Mouse (Mus musculus): ENCODE measurements at regions not wholly inside any gene's neighbourhood (a gene's known extent, or its start where the extent isn't known, plus 50 kb on each side); places are given as distances from the start of the nearest gene placed in this dataset. TPM values are rescaled to one million over a fixed set of nuclear protein-coding genes. Genes with fewer than 3 reads are reported as not detected.

DNA sequence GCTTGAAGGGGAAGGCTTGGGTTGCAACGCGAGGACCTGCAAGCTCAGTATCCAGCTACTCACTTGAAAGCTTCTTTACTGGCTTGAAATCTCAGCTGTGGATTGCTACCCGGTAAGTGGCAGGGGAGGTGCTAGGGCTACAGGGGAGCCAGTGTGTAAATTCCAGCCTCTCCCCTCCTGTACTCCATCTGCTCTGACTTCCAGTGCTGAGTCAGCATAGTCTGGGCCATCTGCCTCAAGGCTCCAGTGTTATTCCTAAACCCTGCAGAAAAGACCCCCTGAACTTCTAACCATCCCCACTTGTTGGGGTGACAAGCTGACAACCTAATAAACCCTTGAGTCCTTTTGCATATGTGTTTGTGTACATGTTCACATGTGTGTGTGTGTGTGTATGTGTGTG, 140.0 kb upstream of the Kcnab2 start:
- no peaks in the 10 kb centered on the region for H3K27me3 ChIP-seq (ENCODE audit: control insufficient read depth, insufficient read depth, low read length)
- no peak overlapping the region for H3K4me3 ChIP-seq (ENCODE audit: low read depth, low read length)
- H3K4me2 ChIP-seq (ENCODE audit: low read depth, severe bottlenecking), result no peak overlapping the region
- no peak overlapping the region for H3K9ac ChIP-seq (ENCODE audit: low read length)
- DNase-seq (ENCODE audit: low spot score) (no peak), ATAC-seq (ENCODE audit: insufficient number of reproducible peaks, low FRiP score, low TSS enrichment, low read depth) (no peak)
- no peaks in the 10 kb centered on the region for H3K4me1 ChIP-seq (ENCODE audit: control insufficient read depth, insufficient read depth, low read length)
- H3K9me3 ChIP-seq (ENCODE audit: control insufficient read depth, low read length), result no peaks in the 10 kb centered on the region
- no peak overlapping the region for H3K27ac ChIP-seq (replicated peaks; ENCODE audit: low read depth, low read length)
- H3K36me3 ChIP-seq (ENCODE audit: control insufficient read depth, insufficient read depth, low read length), result no peaks in the 10 kb centered on the region
- WGBS, result 50% methylated on average over 3 of the region's 3 CpGs

- H3K27ac ChIP-seq (replicated peaks; ENCODE audit: low read depth, low read length), result no peak overlapping the region
- no peak overlapping the region for H3K9ac ChIP-seq (ENCODE audit: low read length)
- DNase-seq (ENCODE audit: low spot score) (no peak), ATAC-seq (ENCODE audit: insufficient number of reproducible peaks, low FRiP score, low TSS enrichment, low read depth) (no peak)
- H3K36me3 ChIP-seq (ENCODE audit: control insufficient read depth, insufficient read depth, low read length), result no peaks in the 10 kb centered on the region
- WGBS, result 93% methylated on average over 2 of the region's 2 CpGs
- H3K4me1 ChIP-seq (ENCODE audit: control insufficient read depth, insufficient read depth, low read length), result no peaks in the 10 kb centered on the region
- no peaks in the 10 kb centered on the region for H3K9me3 ChIP-seq (ENCODE audit: control insufficient read depth, low read length)
- no peak overlapping the region for H3K4me2 ChIP-seq (ENCODE audit: low read depth, severe bottlenecking)
- H3K4me3 ChIP-seq (ENCODE audit: low read depth, low read length), result no peak overlapping the region
- no peaks in the 10 kb centered on the region for H3K27me3 ChIP-seq (ENCODE audit: control insufficient read depth, insufficient read depth, low read length)
Observed at GRCm38 (mm10) chr4:152615155-152615554, 137.5 kb upstream of the Kcnab2 start.

DNA sequence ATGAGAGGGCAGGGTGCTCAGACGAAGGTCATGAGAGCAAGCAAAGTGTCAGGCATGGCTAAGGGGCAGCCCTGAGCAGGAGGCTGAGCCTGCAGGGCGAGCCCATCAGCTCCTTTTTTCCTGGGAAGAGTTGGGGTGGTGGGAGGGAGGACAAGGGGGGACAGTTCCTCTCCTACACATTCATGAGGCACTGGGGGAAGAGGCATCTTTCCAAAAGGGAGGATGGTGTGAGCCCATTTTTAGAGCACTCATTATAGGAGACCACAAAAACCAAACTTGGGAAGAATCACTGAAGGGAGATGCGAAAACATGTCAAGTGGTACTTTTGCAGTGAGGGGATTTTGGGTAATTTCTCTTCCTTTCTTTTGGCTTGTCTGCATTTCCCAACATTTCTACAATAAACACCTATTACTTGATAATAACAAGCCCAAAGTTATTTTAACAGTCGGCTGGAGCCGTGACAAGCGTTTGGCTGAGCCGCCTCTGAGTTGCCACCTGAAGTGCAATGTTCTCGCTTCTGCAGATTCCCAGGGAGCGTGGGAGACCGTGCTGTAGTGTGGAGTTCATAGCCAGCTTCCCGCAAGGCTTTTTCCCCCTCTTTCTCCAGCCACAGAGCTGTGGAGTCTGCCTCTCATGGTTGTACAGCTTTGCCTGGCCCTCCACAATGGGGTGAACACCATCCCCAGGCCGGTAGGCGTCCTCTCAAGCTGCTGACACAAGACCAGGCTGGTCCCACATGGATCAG, 136.9 kb upstream of the Kcnab2 start:
- Histone ChIP-seq H3K9ac (ENCODE audit: low read length) (no peak overlapping the region), H3K9me3 (ENCODE audit: control insufficient read depth, low read length) (no peaks in the 10 kb centered on the region), H3K27ac (replicated peaks; ENCODE audit: low read depth, low read length) (no peak overlapping the region), H3K4me1 (ENCODE audit: control insufficient read depth, insufficient read depth, low read length) (no peaks in the 10 kb centered on the region), H3K36me3 (ENCODE audit: control insufficient read depth, insufficient read depth, low read length) (no peaks in the 10 kb centered on the region), H3K4me2 (ENCODE audit: low read depth, severe bottlenecking) (no peak overlapping the region), H3K4me3 (ENCODE audit: low read depth, low read length) (no peak overlapping the region), H3K27me3 (ENCODE audit: control insufficient read depth, insufficient read depth, low read length) (no peaks in the 10 kb centered on the region)
- WGBS, result 86% methylated on average over 13 of the region's 13 CpGs
- ATAC-seq (ENCODE audit: insufficient number of reproducible peaks, low FRiP score, low TSS enrichment, low read depth) (no peak), DNase-seq (ENCODE audit: low spot score) (no peak)

Small RNA genes in the stretch of these regions (microRNA-seq; reads per million reads assigned to microRNA genes)
- gene Gm25779, result not detected
